Mouse (Mus musculus): ENCODE results near the gene Gm973. TPM values are rescaled to one million over a fixed set of nuclear protein-coding genes. Genes with fewer than 3 reads are reported as not detected.

Gm973 gene
- polyA plus RNA-seq (2012; rRNA removed) (2.2 and 2.8 TPM in 2 replicates), polyA plus RNA-seq (2014; fragmentation: Nextera tagmentation; extraction: Ambion mirVana) (1.8 and 2.1 TPM in 2 replicates)

DNA sequence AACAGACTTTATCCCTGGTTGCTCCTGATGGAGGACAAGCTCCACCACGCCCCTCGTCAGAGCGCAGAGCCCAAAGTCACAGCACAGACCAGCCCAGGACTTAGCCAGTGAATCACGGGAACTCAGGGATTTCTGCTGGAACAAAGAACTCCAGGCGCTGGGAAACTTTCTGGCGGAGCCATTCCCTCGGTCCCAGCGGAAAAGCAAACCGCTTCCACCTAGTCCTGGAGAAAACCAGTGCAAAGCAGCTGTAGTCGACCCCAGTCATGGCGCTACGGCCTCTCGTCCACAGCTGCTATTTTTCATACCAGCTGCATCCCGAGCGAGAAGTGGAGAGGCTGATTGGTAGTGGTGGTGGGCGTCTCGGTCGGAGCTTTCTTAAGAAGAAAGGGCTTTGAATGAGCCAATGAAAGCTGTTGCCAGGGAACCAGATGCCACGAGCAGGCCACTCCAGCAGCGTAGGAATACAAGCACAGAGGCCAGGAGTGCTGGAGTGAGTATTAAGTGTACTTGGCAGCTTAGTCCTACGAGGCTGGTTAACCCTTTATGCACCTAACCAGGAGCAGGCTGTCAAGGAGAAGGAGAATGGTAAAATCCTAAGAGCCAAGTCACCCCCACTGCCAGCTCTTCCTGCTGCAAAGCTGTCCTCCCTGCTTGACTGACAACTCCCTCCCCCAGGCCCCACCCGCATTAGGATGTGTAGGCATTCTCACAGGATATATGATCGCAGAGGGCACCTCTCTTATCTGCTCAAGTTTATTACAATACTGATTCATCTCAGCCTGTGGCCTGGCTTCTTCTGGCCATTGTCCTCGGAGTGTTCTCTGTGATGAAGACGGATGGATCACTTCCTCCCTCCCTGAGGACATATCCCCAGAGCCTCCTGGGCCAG, at the start of gene Gm973:
TSS of gene Gm973 (plus strand) at position 239 of the 892 bp plus-strand sequence.
- WGBS: 3% methylated on average over 25 of the region's 25 CpGs
- TF ChIP-seq POLR2A (IDR thresholded peaks at IDR 0.05; ENCODE audit: borderline replicate concordance, extremely low read depth, insufficient read depth, insufficient read length): peak; percentile 51; the same call in 1 of the 2 replicates
- ATAC-seq (ENCODE audit: low FRiP score, low read depth) (peak; percentile 93), DNase-seq (ENCODE audit: low spot score) (peak; percentile 92)
- H3K27ac ChIP-seq (replicated peaks; ENCODE audit: low read depth, low read length): peak within 1 kb of the TSS; percentile 90
- H3K4me3 ChIP-seq (replicated peaks; ENCODE audit: low read length): peak within 1 kb of the TSS; percentile 27
- H3K9ac ChIP-seq (ENCODE audit: low read depth, low read length, severe bottlenecking): peak within 1 kb of the TSS; percentile 54
- H3K4me2 ChIP-seq (replicated peaks; ENCODE audit: low read depth, low read length, severe bottlenecking): peak within 1 kb of the TSS; percentile 46
- H3K4me1 ChIP-seq (ENCODE audit: control insufficient read depth, insufficient read depth, low read length): peaks cover 26% of the 10 kb centered on the region
- no peaks in the 10 kb centered on the region for H3K36me3 ChIP-seq (ENCODE audit: control insufficient read depth, insufficient read depth, low read length)
- H3K9me3 ChIP-seq (ENCODE audit: control insufficient read depth, low read length): no peaks in the 10 kb centered on the region
- no peaks in the 10 kb centered on the region for H3K27me3 ChIP-seq (ENCODE audit: control insufficient read depth, insufficient read depth, low read length)

- Histone ChIP-seq H3K9me3 (ENCODE audit: control insufficient read depth, low read length) (no peaks in the 10 kb centered on the region), H3K9ac (ENCODE audit: low read depth, low read length, severe bottlenecking) (no peak overlapping the region), H3K4me3 (replicated peaks; ENCODE audit: low read length) (no peak overlapping the region), H3K4me1 (ENCODE audit: control insufficient read depth, insufficient read depth, low read length) (peaks cover 42% of the 10 kb centered on the region), H3K4me2 (replicated peaks; ENCODE audit: low read depth, low read length, severe bottlenecking) (no peak overlapping the region), H3K27ac (replicated peaks; ENCODE audit: low read depth, low read length) (no peak overlapping the region), H3K27me3 (ENCODE audit: control insufficient read depth, insufficient read depth, low read length) (no peaks in the 10 kb centered on the region), H3K36me3 (ENCODE audit: control insufficient read depth, insufficient read depth, low read length) (no peaks in the 10 kb centered on the region)
- no peak for TF ChIP-seq POLR2A (IDR thresholded peaks at IDR 0.05; ENCODE audit: borderline replicate concordance, extremely low read depth, insufficient read depth, insufficient read length)
- WGBS: 33% methylated on average over 4 of the region's 4 CpGs
- DNase-seq (ENCODE audit: low spot score) (no peak), ATAC-seq (ENCODE audit: low FRiP score, low read depth) (no peak)
Measured at GRCm38 (mm10) chr1:59469170-59469569, 46.9 kb upstream of the Gm973 start.

- Histone ChIP-seq H3K4me3 (replicated peaks; ENCODE audit: low read length) (no peak overlapping the region), H3K27ac (replicated peaks; ENCODE audit: low read depth, low read length) (no peak overlapping the region), H3K4me2 (replicated peaks; ENCODE audit: low read depth, low read length, severe bottlenecking) (no peak overlapping the region), H3K36me3 (ENCODE audit: control insufficient read depth, insufficient read depth, low read length) (no peaks in the 10 kb centered on the region), H3K9ac (ENCODE audit: low read depth, low read length, severe bottlenecking) (no peak overlapping the region), H3K27me3 (ENCODE audit: control insufficient read depth, insufficient read depth, low read length) (no peaks in the 10 kb centered on the region), H3K4me1 (ENCODE audit: control insufficient read depth, insufficient read depth, low read length) (peaks cover 32% of the 10 kb centered on the region), H3K9me3 (ENCODE audit: control insufficient read depth, low read length) (no peaks in the 10 kb centered on the region)
- DNase-seq (ENCODE audit: low spot score): no peak
- no peak for ATAC-seq (ENCODE audit: low FRiP score, low read depth)
- no peak for TF ChIP-seq POLR2A (IDR thresholded peaks at IDR 0.05; ENCODE audit: borderline replicate concordance, extremely low read depth, insufficient read depth, insufficient read length)
- WGBS: 52% methylated on average over 4 of the region's 4 CpGs
Measured at GRCm38 (mm10) chr1:59470766-59471165, 45.3 kb upstream of the Gm973 start.

- Histone ChIP-seq H3K27ac (replicated peaks; ENCODE audit: low read depth, low read length) (no peak overlapping the region), H3K9ac (ENCODE audit: low read depth, low read length, severe bottlenecking) (no peak overlapping the region), H3K4me1 (ENCODE audit: control insufficient read depth, insufficient read depth, low read length) (peaks cover 24% of the 10 kb centered on the region), H3K4me2 (replicated peaks; ENCODE audit: low read depth, low read length, severe bottlenecking) (0 out of 2 replicates have a peak overlapping the region, but pooled peaks have one; percentile 5), H3K36me3 (ENCODE audit: control insufficient read depth, insufficient read depth, low read length) (no peaks in the 10 kb centered on the region), H3K4me3 (replicated peaks; ENCODE audit: low read length) (no peak overlapping the region), H3K9me3 (ENCODE audit: control insufficient read depth, low read length) (no peaks in the 10 kb centered on the region), H3K27me3 (ENCODE audit: control insufficient read depth, insufficient read depth, low read length) (no peaks in the 10 kb centered on the region)
- TF ChIP-seq POLR2A (IDR thresholded peaks at IDR 0.05; ENCODE audit: borderline replicate concordance, extremely low read depth, insufficient read depth, insufficient read length): no peak
- DNase-seq (ENCODE audit: low spot score): no peak
- ATAC-seq (ENCODE audit: low FRiP score, low read depth): no peak
- 10% methylated on average over 10 of the region's 11 CpGs for WGBS
Measured at GRCm38 (mm10) chr1:59472368-59473180, 43.5 kb upstream of the Gm973 start.

GRCm38 (mm10) chr1:59473181-59473555, 42.9 kb upstream of the Gm973 start:
- 7% methylated on average over 4 of the region's 4 CpGs for WGBS
- Histone ChIP-seq H3K4me2 (replicated peaks; ENCODE audit: low read depth, low read length, severe bottlenecking) (no peak overlapping the region), H3K27me3 (ENCODE audit: control insufficient read depth, insufficient read depth, low read length) (no peaks in the 10 kb centered on the region)

More at GRCm38 (mm10) chr1:59473181-59473555, 42.9 kb upstream of the Gm973 start:
- Histone ChIP-seq H3K4me3 (replicated peaks; ENCODE audit: low read length) (no peak overlapping the region), H3K27ac (replicated peaks; ENCODE audit: low read depth, low read length) (no peak overlapping the region), H3K36me3 (ENCODE audit: control insufficient read depth, insufficient read depth, low read length) (no peaks in the 10 kb centered on the region), H3K9me3 (ENCODE audit: control insufficient read depth, low read length) (no peaks in the 10 kb centered on the region), H3K4me1 (ENCODE audit: control insufficient read depth, insufficient read depth, low read length) (peaks cover 24% of the 10 kb centered on the region), H3K9ac (ENCODE audit: low read depth, low read length, severe bottlenecking) (no peak overlapping the region)
- no peak for ATAC-seq (ENCODE audit: low FRiP score, low read depth)
- DNase-seq (ENCODE audit: low spot score): no peak
- no peak for TF ChIP-seq POLR2A (IDR thresholded peaks at IDR 0.05; ENCODE audit: borderline replicate concordance, extremely low read depth, insufficient read depth, insufficient read length)
